Comparison of ENCODE assay signal across 22 mouse cellular contexts in the genomic region with DNA sequence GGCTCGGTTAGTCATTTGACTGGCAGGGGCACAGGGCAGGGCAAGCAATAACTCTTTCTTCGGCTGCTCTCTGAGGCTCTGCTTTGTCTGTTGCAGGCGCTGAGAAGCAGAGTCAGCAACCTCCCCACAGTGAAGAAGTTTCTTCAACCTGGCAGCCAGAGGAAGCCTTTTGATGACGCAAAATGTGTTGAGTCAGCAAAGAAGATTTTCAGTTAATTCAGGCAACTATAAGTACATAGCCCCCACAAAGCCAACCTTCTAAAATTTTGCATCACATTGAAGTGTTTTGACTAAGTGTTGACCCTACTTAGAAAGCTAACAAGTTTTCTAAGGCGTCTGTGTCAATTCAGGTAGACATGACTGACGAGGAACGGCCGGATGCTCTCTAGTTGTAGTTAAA. TPM values are rescaled to one million over a fixed set of nuclear protein-coding genes. Genes with fewer than 3 reads are reported as not detected.
"Had no signal": no experiment of that assay in that cellular context is flagged by ENCODE, and none has a peak within 500 bp of the region (broad histone marks: within the 10 kb centered on the region; RNA-seq: fewer than 3 reads in every experiment).

No protein-coding gene starts in this region.

- DNase-seq: lung, adult 2 months; lung, postnatal 10 days; lung, postnatal 4 days; midbrain, embryonic 14.5 days; retina, postnatal 1 day; right cerebral cortex, adult 18-20 months; right cerebral cortex, postnatal 25 days; right cerebral cortex, postnatal 4 days; spleen, adult 18-20 months; thymus, adult 2 months; thymus, postnatal 25 days; thymus, postnatal 4 days had no signal

- H3K4me2 ChIP-seq: lung, embryonic 15.5 days; midbrain, embryonic 12.5 days; neural tube, embryonic 13.5 days; neural tube, embryonic 15.5 days had no signal

- H3K27ac ChIP-seq: liver, embryonic 14.5 days; lung, embryonic 15.5 days; midbrain, embryonic 10.5 days; midbrain, embryonic 12.5 days; neural tube, embryonic 13.5 days; neural tube, embryonic 15.5 days had no signal

- H3K27me3 ChIP-seq: lung, embryonic 15.5 days; midbrain, embryonic 12.5 days; neural tube, embryonic 13.5 days; neural tube, embryonic 15.5 days had no signal

- ATAC-seq: midbrain, embryonic 16.5 days had no signal

- H3K9ac ChIP-seq: liver, embryonic 14.5 days; lung, embryonic 15.5 days; midbrain, embryonic 12.5 days; neural tube, embryonic 13.5 days; neural tube, embryonic 15.5 days had no signal

- H3K4me3 ChIP-seq: lung, embryonic 15.5 days; midbrain, embryonic 10.5 days; midbrain, embryonic 12.5 days; myocyte; neural tube, embryonic 13.5 days; neural tube, embryonic 15.5 days had no signal

- H3K9me3 ChIP-seq: lung, embryonic 15.5 days; midbrain, embryonic 10.5 days; midbrain, embryonic 12.5 days; neural tube, embryonic 13.5 days; neural tube, embryonic 15.5 days had no signal

- H3K4me1 ChIP-seq: lung, embryonic 15.5 days; midbrain, embryonic 10.5 days; midbrain, embryonic 12.5 days; neural tube, embryonic 13.5 days; neural tube, embryonic 15.5 days had no signal

- H3K36me3 ChIP-seq: lung, embryonic 15.5 days; midbrain, embryonic 10.5 days; midbrain, embryonic 12.5 days; neural tube, embryonic 13.5 days; neural tube, embryonic 15.5 days had no signal

RNA-seq across cellular contexts. Expression of gene Gsta3, which starts 24.4 kb away (rescaled TPM):
- total RNA-seq: megakaryocyte, adult 5-6 weeks; megakaryocyte-erythroid progenitor cell, adult 5-6 weeks had no signal
